Mouse (Mus musculus): ENCODE results near the gene Gm13288. TPM values are rescaled to one million over a fixed set of nuclear protein-coding genes. Genes with fewer than 3 reads are reported as not detected.
A peak's percentile ranks its signal among the peaks of the same experiment; 100 is the strongest.
"Not testable (repeated sequence)": the region's sequence is repeated elsewhere in the genome, so short reads cannot be mapped to it uniquely, and the experiment has no call there.

Gm13288 gene
- polyA plus RNA-seq, 1 experiment from 2014 or later = not detected

DNA sequence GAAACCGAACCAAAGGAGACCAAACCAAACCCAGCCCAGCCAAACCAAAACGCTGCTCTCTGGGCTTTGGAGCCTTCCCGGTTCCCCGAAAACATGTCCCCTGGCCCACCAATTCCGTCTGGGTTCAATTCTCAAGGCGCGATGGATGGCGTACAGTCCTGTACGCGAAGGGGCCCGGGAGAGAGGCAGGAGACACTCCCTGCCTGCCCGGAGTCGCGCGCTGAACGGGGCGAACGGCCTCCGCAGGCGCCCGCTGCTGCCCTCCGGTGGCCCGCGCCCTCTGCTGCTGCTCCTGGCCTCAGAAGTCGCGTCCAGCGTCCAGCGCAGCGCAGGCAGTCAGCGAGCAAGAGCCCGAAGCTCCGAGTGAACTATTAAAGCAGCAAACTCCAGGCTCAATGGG lies 31.8 kb upstream of the Gm13288 start, which contains the start of gene Gm13290:
TSS of gene Gm13290 (plus strand) at position 301 of the 400 bp plus-strand sequence.
- no CpG with 5 or more reads among the region's 32 CpGs for WGBS
- not testable (repeated sequence) for H3K9me3 ChIP-seq (ENCODE audit: control insufficient read depth, low read length); H3K27ac ChIP-seq (ENCODE audit: low read length); H3K4me2 ChIP-seq (ENCODE audit: low read depth, low read length); H3K27me3 ChIP-seq (replicated peaks; ENCODE audit: control insufficient read depth, insufficient read depth, low read length); ATAC-seq; H3K9ac ChIP-seq (ENCODE audit: low read depth, low read length); H3K4me3 ChIP-seq (ENCODE audit: low read length); H3K36me3 ChIP-seq (ENCODE audit: control insufficient read depth, insufficient read depth, low read length); H3K4me1 ChIP-seq (ENCODE audit: control insufficient read depth, insufficient read depth, low read length)

DNA sequence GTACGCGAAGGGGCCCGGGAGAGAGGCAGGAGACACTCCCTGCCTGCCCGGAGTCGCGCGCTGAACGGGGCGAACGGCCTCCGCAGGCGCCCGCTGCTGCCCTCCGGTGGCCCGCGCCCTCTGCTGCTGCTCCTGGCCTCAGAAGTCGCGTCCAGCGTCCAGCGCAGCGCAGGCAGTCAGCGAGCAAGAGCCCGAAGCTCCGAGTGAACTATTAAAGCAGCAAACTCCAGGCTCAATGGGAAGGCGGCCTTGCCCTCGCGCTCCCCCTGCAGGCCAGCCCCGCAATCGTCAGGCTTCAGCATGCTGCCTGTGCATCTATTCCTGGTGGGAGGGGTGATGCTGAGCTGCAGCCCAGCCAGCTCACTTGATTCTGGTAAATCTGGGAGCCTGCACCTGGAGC lies 28.7 kb upstream of the Gm13288 start, which contains the start of gene Gm13289:
TSS of gene Gm13289 (plus strand) at position 301 of the 400 bp plus-strand sequence.
- H3K27ac ChIP-seq (ENCODE audit: low read length); H3K27me3 ChIP-seq (replicated peaks; ENCODE audit: control insufficient read depth, insufficient read depth, low read length); H3K4me1 ChIP-seq (ENCODE audit: control insufficient read depth, insufficient read depth, low read length); H3K4me2 ChIP-seq (ENCODE audit: low read depth, low read length); H3K4me3 ChIP-seq (ENCODE audit: low read length); H3K9me3 ChIP-seq (ENCODE audit: control insufficient read depth, low read length); ATAC-seq; H3K9ac ChIP-seq (ENCODE audit: low read depth, low read length); H3K36me3 ChIP-seq (ENCODE audit: control insufficient read depth, insufficient read depth, low read length): not testable (repeated sequence)
- WGBS = no CpG with 5 or more reads among the region's 29 CpGs

DNA sequence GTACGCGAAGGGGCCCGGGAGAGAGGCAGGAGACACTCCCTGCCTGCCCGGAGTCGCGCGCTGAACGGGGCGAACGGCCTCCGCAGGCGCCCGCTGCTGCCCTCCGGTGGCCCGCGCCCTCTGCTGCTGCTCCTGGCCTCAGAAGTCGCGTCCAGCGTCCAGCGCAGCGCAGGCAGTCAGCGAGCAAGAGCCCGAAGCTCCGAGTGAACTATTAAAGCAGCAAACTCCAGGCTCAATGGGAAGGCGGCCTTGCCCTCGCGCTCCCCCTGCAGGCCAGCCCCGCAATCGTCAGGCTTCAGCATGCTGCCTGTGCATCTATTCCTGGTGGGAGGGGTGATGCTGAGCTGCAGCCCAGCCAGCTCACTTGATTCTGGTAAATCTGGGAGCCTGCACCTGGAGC lies 25.8 kb upstream of the Gm13288 start, which contains the start of gene Gm13272:
TSS of gene Gm13272 (plus strand) at position 301 of the 400 bp plus-strand sequence.
- not testable (repeated sequence) for H3K4me1 ChIP-seq (ENCODE audit: control insufficient read depth, insufficient read depth, low read length); H3K4me3 ChIP-seq (ENCODE audit: low read length); H3K27ac ChIP-seq (ENCODE audit: low read length); H3K9ac ChIP-seq (ENCODE audit: low read depth, low read length); H3K9me3 ChIP-seq (ENCODE audit: control insufficient read depth, low read length); ATAC-seq; H3K36me3 ChIP-seq (ENCODE audit: control insufficient read depth, insufficient read depth, low read length); H3K27me3 ChIP-seq (replicated peaks; ENCODE audit: control insufficient read depth, insufficient read depth, low read length); H3K4me2 ChIP-seq (ENCODE audit: low read depth, low read length)
- no CpG with 5 or more reads among the region's 29 CpGs for WGBS

DNA sequence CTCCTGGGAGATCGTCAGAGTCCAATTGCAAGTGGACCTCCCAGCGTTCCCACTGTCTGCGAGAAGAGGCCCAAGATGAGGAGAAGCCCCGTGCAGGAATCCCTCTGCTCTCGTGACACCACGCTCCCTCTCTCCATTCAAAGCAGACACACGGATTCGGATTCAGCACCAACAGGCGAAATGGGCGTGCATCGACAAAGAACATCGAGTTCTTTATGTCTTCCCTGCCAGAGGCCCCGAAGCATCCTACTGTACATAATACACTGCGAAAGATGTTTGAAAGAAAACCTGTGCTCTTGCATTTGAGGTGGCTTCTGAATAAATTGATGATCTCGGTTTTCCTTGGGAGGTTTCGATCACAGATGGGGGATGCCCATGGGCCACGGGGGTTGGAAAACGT lies 25.0 kb upstream of the Gm13288 start:
- not testable (repeated sequence) for ATAC-seq
- 45% methylated on average over 13 of the region's 18 CpGs for WGBS

DNA sequence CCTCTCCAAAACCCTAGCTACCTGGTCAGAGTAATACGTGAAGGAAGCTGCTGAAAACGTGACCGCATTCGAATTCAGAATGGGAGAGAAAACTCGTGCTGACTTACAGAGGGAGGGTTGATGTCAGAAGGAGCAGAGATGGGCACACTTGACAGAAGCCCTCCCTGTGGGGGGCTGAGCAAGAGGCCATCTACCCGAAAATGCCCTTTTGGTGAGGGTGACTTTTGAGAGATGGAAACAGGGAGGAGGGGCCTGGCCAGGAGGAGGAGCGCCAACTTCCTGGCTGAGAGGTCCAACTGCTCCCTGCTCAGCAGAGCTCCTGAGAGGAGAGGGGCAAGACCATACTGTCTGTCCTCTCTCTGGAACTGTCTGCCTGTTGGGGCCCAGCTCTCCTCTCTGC lies 23.5 kb upstream of the Gm13288 start, which contains the start of gene Ifnz:
TSS of gene Ifnz (plus strand) at position 301 of the 400 bp plus-strand sequence.
- 17% methylated on average over 4 of the region's 7 CpGs for WGBS
- H3K27me3 ChIP-seq (replicated peaks; ENCODE audit: control insufficient read depth, insufficient read depth, low read length); H3K36me3 ChIP-seq (ENCODE audit: control insufficient read depth, insufficient read depth, low read length); H3K9ac ChIP-seq (ENCODE audit: low read depth, low read length); H3K27ac ChIP-seq (ENCODE audit: low read length); H3K4me1 ChIP-seq (ENCODE audit: control insufficient read depth, insufficient read depth, low read length); ATAC-seq; H3K9me3 ChIP-seq (ENCODE audit: control insufficient read depth, low read length): not testable (repeated sequence)
- H3K4me2 ChIP-seq (ENCODE audit: low read depth, low read length) = peak within 1 kb of the TSS; percentile 33; the same call in 1 of the 2 replicates
- peak within 1 kb of the TSS; percentile 27; the same call in 1 of the 2 replicates for H3K4me3 ChIP-seq (ENCODE audit: low read length)

More for the DNA sequence above, 25.0 kb upstream of the Gm13288 start:
- not testable (repeated sequence) for H3K9me3 ChIP-seq (ENCODE audit: control insufficient read depth, low read length); H3K9ac ChIP-seq (ENCODE audit: low read depth, low read length); H3K4me1 ChIP-seq (ENCODE audit: control insufficient read depth, insufficient read depth, low read length); H3K27me3 ChIP-seq (replicated peaks; ENCODE audit: control insufficient read depth, insufficient read depth, low read length); H3K4me2 ChIP-seq (ENCODE audit: low read depth, low read length); H3K27ac ChIP-seq (ENCODE audit: low read length); H3K4me3 ChIP-seq (ENCODE audit: low read length); H3K36me3 ChIP-seq (ENCODE audit: control insufficient read depth, insufficient read depth, low read length)

DNA sequence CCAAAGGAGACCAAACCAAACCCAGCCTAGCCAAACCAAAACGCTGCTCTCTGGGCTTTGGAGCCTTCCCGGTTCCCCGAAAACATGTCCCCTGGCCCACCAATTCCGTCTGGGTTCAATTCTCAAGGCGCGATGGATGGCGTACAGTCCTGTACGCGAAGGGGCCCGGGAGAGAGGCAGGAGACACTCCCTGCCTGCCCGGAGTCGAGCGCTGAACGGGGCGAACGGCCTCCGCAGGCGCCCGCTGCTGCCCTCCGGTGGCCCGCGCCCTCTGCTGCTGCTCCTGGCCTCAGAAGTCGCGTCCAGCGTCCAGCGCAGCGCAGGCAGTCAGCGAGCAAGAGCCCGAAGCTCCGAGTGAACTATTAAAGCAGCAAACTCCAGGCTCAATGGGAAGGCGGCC lies 23.0 kb upstream of the Gm13288 start:
- 0% methylated on average over 12 of the region's 31 CpGs for WGBS
- not testable (repeated sequence) for H3K27ac ChIP-seq (ENCODE audit: low read length); H3K9ac ChIP-seq (ENCODE audit: low read depth, low read length); H3K27me3 ChIP-seq (replicated peaks; ENCODE audit: control insufficient read depth, insufficient read depth, low read length); H3K9me3 ChIP-seq (ENCODE audit: control insufficient read depth, low read length); ATAC-seq; H3K4me1 ChIP-seq (ENCODE audit: control insufficient read depth, insufficient read depth, low read length); H3K36me3 ChIP-seq (ENCODE audit: control insufficient read depth, insufficient read depth, low read length)
- Histone ChIP-seq H3K4me2 (ENCODE audit: low read depth, low read length) (peak overlapping the region; percentile 33; the same call in 1 of the 2 replicates), H3K4me3 (ENCODE audit: low read length) (peak overlapping the region; percentile 27; the same call in 1 of the 2 replicates)

DNA sequence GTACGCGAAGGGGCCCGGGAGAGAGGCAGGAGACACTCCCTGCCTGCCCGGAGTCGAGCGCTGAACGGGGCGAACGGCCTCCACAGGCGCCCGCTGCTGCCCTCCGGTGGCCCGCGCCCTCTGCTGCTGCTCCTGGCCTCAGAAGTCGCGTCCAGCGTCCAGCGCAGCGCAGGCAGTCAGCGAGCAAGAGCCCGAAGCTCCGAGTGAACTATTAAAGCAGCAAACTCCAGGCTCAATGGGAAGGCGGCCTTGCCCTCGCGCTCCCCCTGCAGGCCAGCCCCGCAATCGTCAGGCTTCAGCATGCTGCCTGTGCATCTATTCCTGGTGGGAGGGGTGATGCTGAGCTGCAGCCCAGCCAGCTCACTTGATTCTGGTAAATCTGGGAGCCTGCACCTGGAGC lies 19.9 kb upstream of the Gm13288 start, which contains the start of gene Gm13276:
TSS of gene Gm13276 (plus strand) at position 301 of the 400 bp plus-strand sequence.
- H3K4me1 ChIP-seq (ENCODE audit: control insufficient read depth, insufficient read depth, low read length); H3K36me3 ChIP-seq (ENCODE audit: control insufficient read depth, insufficient read depth, low read length); H3K9me3 ChIP-seq (ENCODE audit: control insufficient read depth, low read length); H3K9ac ChIP-seq (ENCODE audit: low read depth, low read length); ATAC-seq; H3K4me3 ChIP-seq (ENCODE audit: low read length); H3K27ac ChIP-seq (ENCODE audit: low read length); H3K4me2 ChIP-seq (ENCODE audit: low read depth, low read length); H3K27me3 ChIP-seq (replicated peaks; ENCODE audit: control insufficient read depth, insufficient read depth, low read length): not testable (repeated sequence)
- WGBS = no CpG with 5 or more reads among the region's 27 CpGs

DNA sequence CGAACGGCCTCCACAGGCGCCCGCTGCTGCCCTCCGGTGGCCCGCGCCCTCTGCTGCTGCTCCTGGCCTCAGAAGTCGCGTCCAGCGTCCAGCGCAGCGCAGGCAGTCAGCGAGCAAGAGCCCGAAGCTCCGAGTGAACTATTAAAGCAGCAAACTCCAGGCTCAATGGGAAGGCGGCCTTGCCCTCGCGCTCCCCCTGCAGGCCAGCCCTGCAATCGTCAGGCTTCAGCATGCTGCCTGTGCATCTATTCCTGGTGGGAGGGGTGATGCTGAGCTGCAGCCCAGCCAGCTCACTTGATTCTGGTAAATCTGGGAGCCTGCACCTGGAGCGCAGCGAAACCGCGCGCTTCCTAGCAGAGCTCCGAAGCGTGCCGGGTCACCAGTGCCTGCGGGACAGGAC lies 16.9 kb upstream of the Gm13288 start, which contains the start of gene Gm13277:
TSS of gene Gm13277 (plus strand) at position 231 of the 400 bp plus-strand sequence.
- not testable (repeated sequence) for H3K27me3 ChIP-seq (replicated peaks; ENCODE audit: control insufficient read depth, insufficient read depth, low read length); H3K36me3 ChIP-seq (ENCODE audit: control insufficient read depth, insufficient read depth, low read length); H3K9me3 ChIP-seq (ENCODE audit: control insufficient read depth, low read length); H3K4me2 ChIP-seq (ENCODE audit: low read depth, low read length); H3K27ac ChIP-seq (ENCODE audit: low read length); H3K9ac ChIP-seq (ENCODE audit: low read depth, low read length); ATAC-seq; H3K4me3 ChIP-seq (ENCODE audit: low read length); H3K4me1 ChIP-seq (ENCODE audit: control insufficient read depth, insufficient read depth, low read length)
- WGBS = 0% methylated on average over 1 of the region's 28 CpGs

DNA sequence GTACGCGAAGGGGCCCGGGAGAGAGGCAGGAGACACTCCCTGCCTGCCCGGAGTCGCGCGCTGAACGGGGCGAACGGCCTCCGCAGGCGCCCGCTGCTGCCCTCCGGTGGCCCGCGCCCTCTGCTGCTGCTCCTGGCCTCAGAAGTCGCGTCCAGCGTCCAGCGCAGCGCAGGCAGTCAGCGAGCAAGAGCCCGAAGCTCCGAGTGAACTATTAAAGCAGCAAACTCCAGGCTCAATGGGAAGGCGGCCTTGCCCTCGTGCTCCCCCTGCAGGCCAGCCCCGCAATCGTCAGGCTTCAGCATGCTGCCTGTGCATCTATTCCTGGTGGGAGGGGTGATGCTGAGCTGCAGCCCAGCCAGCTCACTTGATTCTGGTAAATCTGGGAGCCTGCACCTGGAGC lies 14.1 kb upstream of the Gm13288 start, which contains the start of gene Gm13278:
TSS of gene Gm13278 (plus strand) at position 301 of the 400 bp plus-strand sequence.
- not testable (repeated sequence) for H3K4me1 ChIP-seq (ENCODE audit: control insufficient read depth, insufficient read depth, low read length); ATAC-seq
- no CpG with 5 or more reads among the region's 28 CpGs for WGBS

More for the DNA sequence above, 14.1 kb upstream of the Gm13288 start, which contains the start of gene Gm13278:
- H3K4me3 ChIP-seq (ENCODE audit: low read length); H3K4me2 ChIP-seq (ENCODE audit: low read depth, low read length); H3K27ac ChIP-seq (ENCODE audit: low read length); H3K36me3 ChIP-seq (ENCODE audit: control insufficient read depth, insufficient read depth, low read length); H3K9ac ChIP-seq (ENCODE audit: low read depth, low read length); H3K9me3 ChIP-seq (ENCODE audit: control insufficient read depth, low read length); H3K27me3 ChIP-seq (replicated peaks; ENCODE audit: control insufficient read depth, insufficient read depth, low read length): not testable (repeated sequence)
